Mouse (Mus musculus) heart, embryonic 10.5 days (tissue): Measurements from ENCODE around the gene Gm30191. TPM values are rescaled to one million over a fixed set of nuclear protein-coding genes. Genes with fewer than 3 reads are reported as not detected.

Experiments used
- DNase-seq: peaks from one replicate; pipeline ENCODE4 v3.0.0-alpha.2; 2017; ENCODE audit warnings: low spot score
- H3K27ac ChIP-seq: fragments of 300-500 bp; sonication (generic); 2 replicates; pipeline ENCODE4 v1.5.1; 2016; ENCODE audit warnings: mild to moderate bottlenecking
- H3K27me3 ChIP-seq: fragments of 300-500 bp; sonication (generic); 2 replicates; pipeline ENCODE4 v1.6.1; 2016; ENCODE audit warnings: mild to moderate bottlenecking; ENCODE audit not compliant: poor library complexity, insufficient read depth, severe bottlenecking
- H3K36me3 ChIP-seq: fragments of 300-500 bp; sonication (generic); 2 replicates; pipeline ENCODE4 v1.6.1; 2016; ENCODE audit warnings: mild to moderate bottlenecking, moderate library complexity
- H3K4me1 ChIP-seq: fragments of 300-500 bp; sonication (generic); 2 replicates; pipeline ENCODE4 v1.6.1; 2016; ENCODE audit warnings: mild to moderate bottlenecking
- H3K4me3 ChIP-seq: fragments of 300-500 bp; sonication (generic); 2 replicates; pipeline ENCODE4 v1.5.1; 2016; ENCODE audit warnings: mild to moderate bottlenecking, moderate library complexity
- H3K9me3 ChIP-seq: fragments of 300-500 bp; sonication (generic); 2 replicates; pipeline ENCODE4 v1.6.1; 2016; ENCODE audit warnings: mild to moderate bottlenecking, moderate library complexity
- WGBS: fragments of 180-500 bp; shearing (Covaris S2); methylation state at CpG from one replicate; pipeline ENCODE4 v1.1.7; 2016; 5-methylcytosine and 5-hydroxymethylcytosine counted together
- polyA plus RNA-seq: library from polyadenylated mRNA; unstranded; fragments of >200 nt; fragmentation: Nextera tagmentation; extraction: Ambion mirVana; gene quantifications from 2 replicates; pipeline ENCODE4 v1.2.1, GENCODE M21; 2016

The Gm30191 gene
- polyA plus RNA-seq, 1 experiment from 2014 or later: not detected

GRCm38 (mm10) chr4:134297369-134297768 is 50.6 kb downstream of the Gm30191 start:
- Histone ChIP-seq H3K9me3 (no peaks in the 10 kb centered on the region), H3K36me3 (no peaks in the 10 kb centered on the region), H3K4me1 (peaks cover 48% of the 10 kb centered on the region), H3K27ac (0 out of 2 replicates have a peak overlapping the region, but pooled peaks have one; percentile 7), H3K4me3 (no peak overlapping the region), H3K27me3 (0 out of 2 replicates have a peak, but pooled peaks cover 4% of the 10 kb centered on the region)
- DNase-seq: no peak
- 91% methylated on average over 8 of the region's 8 CpGs for WGBS

DNA sequence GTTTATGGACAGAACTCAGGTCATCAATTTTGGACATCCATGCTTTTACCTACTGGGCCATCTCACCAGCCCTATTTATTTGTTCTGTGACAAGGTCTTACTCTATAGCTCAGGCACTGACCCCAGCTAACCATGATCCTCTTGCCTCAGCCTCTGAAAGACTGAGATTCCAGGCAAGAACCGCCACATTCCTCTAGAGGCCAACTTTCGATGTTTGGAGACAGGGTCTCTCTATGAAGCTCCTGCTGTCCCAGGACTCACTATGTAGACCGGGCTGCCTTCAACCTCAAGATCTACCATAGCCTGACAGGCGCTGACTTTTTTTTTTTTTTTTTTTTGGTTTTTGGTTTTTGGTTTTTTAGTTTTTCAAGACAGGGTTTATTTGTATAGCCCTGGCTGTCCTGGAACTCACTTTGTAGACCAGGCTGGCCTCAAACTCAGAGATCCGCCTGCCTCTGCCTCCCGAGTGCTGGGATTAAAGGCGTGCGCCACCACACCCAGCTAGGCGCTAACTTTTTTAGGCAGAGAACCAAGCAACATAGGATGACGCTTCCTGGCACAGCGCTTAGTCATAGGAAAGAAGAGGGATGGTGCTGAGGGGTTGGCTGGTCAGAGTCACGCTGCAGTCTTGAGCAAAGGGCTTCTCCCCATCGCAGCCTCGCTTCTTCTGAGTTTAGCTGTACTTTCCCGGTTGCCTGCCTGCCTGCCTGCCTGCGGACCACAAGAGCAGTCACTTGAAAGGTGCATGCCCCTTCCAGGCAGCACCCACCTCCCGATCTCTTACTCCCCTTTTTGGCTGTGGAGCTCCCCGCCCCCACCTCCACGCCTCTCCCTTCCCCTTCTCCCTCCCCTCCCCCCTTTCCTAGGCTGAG is 52.1 kb downstream of the Gm30191 start:
- 60% methylated on average over 19 of the region's 19 CpGs for WGBS
- peak overlapping the region; percentile 24 for H3K4me3 ChIP-seq
- no peaks in the 10 kb centered on the region for H3K9me3 ChIP-seq
- H3K27me3 ChIP-seq: no peaks in the 10 kb centered on the region
- no peaks in the 10 kb centered on the region for H3K36me3 ChIP-seq
- DNase-seq: no peak
- H3K4me1 ChIP-seq: peaks cover 35% of the 10 kb centered on the region
- peak overlapping the region; percentile 83 for H3K27ac ChIP-seq

DNA sequence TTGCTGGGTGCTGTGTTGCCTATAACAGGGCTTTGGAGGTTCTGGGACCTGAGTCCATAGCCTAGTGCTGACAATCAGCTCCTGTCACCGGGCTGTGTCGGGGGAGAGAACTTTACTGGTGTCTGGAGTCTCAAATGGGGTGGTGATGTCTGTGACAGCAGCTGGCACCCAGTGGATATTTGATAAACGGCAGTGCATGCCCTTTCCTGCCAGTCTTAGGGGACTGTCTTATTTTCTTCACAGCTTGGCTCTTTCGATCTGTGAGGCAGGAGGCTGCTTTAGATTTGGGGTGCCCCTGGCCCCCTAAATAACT is 52.7 kb downstream of the Gm30191 start:
- Histone ChIP-seq H3K4me1 (peaks cover 30% of the 10 kb centered on the region), H3K27ac (peak overlapping the region; percentile 83), H3K4me3 (peak overlapping the region; percentile 24), H3K27me3 (no peaks in the 10 kb centered on the region), H3K9me3 (no peaks in the 10 kb centered on the region), H3K36me3 (no peaks in the 10 kb centered on the region)
- 35% methylated on average over 4 of the region's 4 CpGs for WGBS
- DNase-seq: no peak

Other genes starting within 250 kb of the Gm30191 start
- gene Dhdds, start 246.0 kb upstream of the Gm30191 start, polyA plus RNA-seq: 34.1 and 39.0 TPM in 2 replicates
- 4.4 and 12.4 TPM in 2 replicates for gene Lin28a, start 228.1 kb upstream of the Gm30191 start, polyA plus RNA-seq
- gene Zfp683, start 193.1 kb upstream of the Gm30191 start, polyA plus RNA-seq: not detected in 2 replicates
- 0.78 and 2.7 TPM in 2 replicates for gene Crybg2, start 186.1 kb upstream of the Gm30191 start, polyA plus RNA-seq
- 1.7 and 4.2 TPM in 2 replicates for gene Cd52, start 151.9 kb upstream of the Gm30191 start, polyA plus RNA-seq
- 2.6 and 2.9 TPM in 2 replicates for gene Ubxn11, start 144.4 kb upstream of the Gm30191 start, polyA plus RNA-seq
- 188 and 243 TPM in 2 replicates for gene Sh3bgrl3, start 118.1 kb upstream of the Gm30191 start, polyA plus RNA-seq
- 28.2 and 31.1 TPM in 2 replicates for gene Cep85, start 59.8 kb upstream of the Gm30191 start, polyA plus RNA-seq
- gene Gm7534, start 43.9 kb upstream of the Gm30191 start, polyA plus RNA-seq: not detected in 2 replicates
- gene Catsper4, start 19.6 kb upstream of the Gm30191 start, polyA plus RNA-seq: not detected in 2 replicates
- gene Cnksr1, start 8.5 kb upstream of the Gm30191 start, polyA plus RNA-seq: 1.2 TPM in 2 replicates
- gene E130218I03Rik, start 3.3 kb upstream of the Gm30191 start, polyA plus RNA-seq: 0.19 and 0.28 TPM in 2 replicates
- gene Zfp593, start 1.3 kb upstream of the Gm30191 start, polyA plus RNA-seq: 13.3 and 15.3 TPM in 2 replicates
- 6.3 and 8.8 TPM in 2 replicates for gene Grrp1, start 7.2 kb downstream of the Gm30191 start, polyA plus RNA-seq
- 15.8 and 18.2 TPM in 2 replicates for gene Pdik1l, start 41.0 kb downstream of the Gm30191 start, polyA plus RNA-seq
- 47.5 and 77.0 TPM in 2 replicates for gene Trim63, start 68.2 kb downstream of the Gm30191 start, polyA plus RNA-seq
- gene Slc30a2, start 96.2 kb downstream of the Gm30191 start, polyA plus RNA-seq: 0.09 and 0.36 TPM in 2 replicates
- gene Extl1, start 136.9 kb downstream of the Gm30191 start, polyA plus RNA-seq: 1.9 and 2.8 TPM in 2 replicates
- gene Pafah2, start 149.4 kb downstream of the Gm30191 start, polyA plus RNA-seq: 8.0 and 9.6 TPM in 2 replicates
- 838 and 1,170 TPM in 2 replicates for gene Stmn1, start 221.4 kb downstream of the Gm30191 start, polyA plus RNA-seq
- gene Paqr7, start 249.8 kb downstream of the Gm30191 start, polyA plus RNA-seq: 7.8 and 14.5 TPM in 2 replicates